Mouse (Mus musculus) urinary bladder, postnatal 36 days (tissue): Measurements from ENCODE around the gene Srsf4.

Experiments
- DNase-seq, 2 experiments: peaks; one replicate each; pipeline ENCODE4 v3.0.0; 2022; ENCODE audit warnings: low spot score in 2 of 2, mixed read lengths in 1 of 2

Gene Srsf4

GRCm38 (mm10) chr4:131872672-131873292 is 635 bp upstream of the Srsf4 start:
- DNase-seq: no peak

GRCm38 (mm10) chr4:131874169-131874536 is 736 bp downstream of the Srsf4 start:
- no peak for DNase-seq

GRCm38 (mm10) chr4:131874567-131874966 is 1.1 kb downstream of the Srsf4 start:
- DNase-seq: no peak

GRCm38 (mm10) chr4:131875242-131875641 is 1.8 kb downstream of the Srsf4 start:
- DNase-seq: no peak

GRCm38 (mm10) chr4:131876836-131877235 is 3.4 kb downstream of the Srsf4 start:
- DNase-seq: no peak

- no peak for DNase-seq
Observed at GRCm38 (mm10) chr4:131879692-131880091, 6.3 kb downstream of the Srsf4 start.

GRCm38 (mm10) chr4:131881306-131881705 is 7.9 kb downstream of the Srsf4 start:
- no peak for DNase-seq

- no peak for DNase-seq
Observed at GRCm38 (mm10) chr4:131883571-131883970, 10.2 kb downstream of the Srsf4 start.

- no peak for DNase-seq
Observed at GRCm38 (mm10) chr4:131885376-131885775, 12.0 kb downstream of the Srsf4 start.

GRCm38 (mm10) chr4:131888564-131888963 is 15.1 kb downstream of the Srsf4 start:
- DNase-seq: no peak

GRCm38 (mm10) chr4:131890692-131891091 is 17.3 kb downstream of the Srsf4 start:
- no peak for DNase-seq

- no peak for DNase-seq
Observed at GRCm38 (mm10) chr4:131897109-131897508, 23.7 kb downstream of the Srsf4 start.

- DNase-seq: no peak
Observed at GRCm38 (mm10) chr4:131897787-131898186, 24.4 kb downstream of the Srsf4 start.

GRCm38 (mm10) chr4:131898503-131899179 is 25.2 kb downstream of the Srsf4 start:
- DNase-seq: no peak

- DNase-seq: no peak
Observed at GRCm38 (mm10) chr4:131899180-131899554, 25.8 kb downstream of the Srsf4 start.

- no peak for DNase-seq
Observed at GRCm38 (mm10) chr4:131901090-131901489, 27.7 kb downstream of the Srsf4 start.

- no peak for DNase-seq
Observed at GRCm38 (mm10) chr4:131904478-131904877, 31.1 kb downstream of the Srsf4 start.

- DNase-seq: no peak
Observed at GRCm38 (mm10) chr4:131906423-131906822, 33.0 kb downstream of the Srsf4 start.

- DNase-seq: no peak
Observed at GRCm38 (mm10) chr4:131907912-131908311, 34.5 kb downstream of the Srsf4 start.

GRCm38 (mm10) chr4:131910237-131910994 is 37.0 kb downstream of the Srsf4 start:
- no peak for DNase-seq

GRCm38 (mm10) chr4:131911521-131911920 is 38.1 kb downstream of the Srsf4 start:
- DNase-seq: no peak

- DNase-seq: no peak
Observed at GRCm38 (mm10) chr4:131913526-131913925, 40.1 kb downstream of the Srsf4 start.
